Mouse (Mus musculus) neural tube, embryonic 11.5 days (tissue): ENCODE measurements around the gene Agtr1a. TPM values are rescaled to one million over a fixed set of nuclear protein-coding genes. Genes with fewer than 3 reads are reported as not detected.

ENCODE experiments used
- ATAC-seq: fragments of 200-750 bp; cut with Nextera tagmentation; 2 replicates; pipeline ENCODE4 v1.8.0; 2017; ENCODE audit warnings: moderate number of reproducible peaks, mild to moderate bottlenecking, moderate TSS enrichment, moderate library complexity; ENCODE audit not compliant: insufficient read depth, low FRiP score, low TSS enrichment
- DNase-seq: peaks from one replicate; pipeline ENCODE4 v3.0.0-alpha.2; 2015; ENCODE audit warnings: low spot score
- H3K27ac ChIP-seq: fragments of 300-500 bp; sonication (generic); 2 replicates; pipeline ENCODE4 v1.5.1; 2014; ENCODE audit warnings: low read depth, mild to moderate bottlenecking, low read length
- H3K27me3 ChIP-seq: fragments of 300-500 bp; sonication (generic); 2 replicates; pipeline ENCODE4 v1.6.1; 2014; ENCODE audit warnings: mild to moderate bottlenecking, low read length, mixed read lengths; ENCODE audit not compliant: control insufficient read depth, insufficient read depth
- H3K36me3 ChIP-seq: fragments of 300-500 bp; sonication (generic); 2 replicates; pipeline ENCODE4 v1.6.1; 2014; ENCODE audit warnings: mild to moderate bottlenecking, low read length, moderate library complexity, mixed read lengths; ENCODE audit not compliant: control insufficient read depth, insufficient read depth
- H3K4me1 ChIP-seq: fragments of 300-500 bp; sonication (generic); 2 replicates; pipeline ENCODE4 v1.6.1; 2014; ENCODE audit warnings: low read length, mixed read lengths; ENCODE audit not compliant: control insufficient read depth, insufficient read depth
- H3K4me2 ChIP-seq: fragments of 300-500 bp; sonication (generic); 2 replicates; pipeline ENCODE4 v1.6.1; 2014; ENCODE audit warnings: low read depth, mild to moderate bottlenecking, moderate library complexity
- H3K4me3 ChIP-seq: fragments of 300-500 bp; sonication (generic); 2 replicates; pipeline ENCODE4 v1.5.1; 2014; ENCODE audit warnings: low read depth, low read length
- H3K9ac ChIP-seq: fragments of 300-500 bp; sonication (generic); 2 replicates; pipeline ENCODE4 v1.6.1; 2014; ENCODE audit warnings: mild to moderate bottlenecking, low read length
- H3K9me3 ChIP-seq: fragments of 300-500 bp; sonication (generic); 2 replicates; pipeline ENCODE4 v1.6.1; 2016; ENCODE audit warnings: low read length; ENCODE audit not compliant: control insufficient read depth
- WGBS: fragments of 180-500 bp; shearing (Covaris S2); extraction: QIAGEN DNeasy Blood & Tissue Kit; methylation state at CpG from one replicate; pipeline ENCODE4 v1.1.7; 2014; 5-methylcytosine and 5-hydroxymethylcytosine counted together
- polyA plus RNA-seq: library from polyadenylated mRNA; unstranded; fragments of >200 nt; fragmentation: Nextera tagmentation; extraction: Ambion mirVana; gene quantifications from 2 replicates; pipeline ENCODE4 v1.2.1, GENCODE M21; 2014

Gene Agtr1a
- polyA plus RNA-seq, 1 experiment from 2014 or later: 1.9 TPM

- Histone ChIP-seq H3K27ac (no peak overlapping the region), H3K36me3 (no peaks in the 10 kb centered on the region), H3K9me3 (no peaks in the 10 kb centered on the region), H3K4me3 (no peak overlapping the region), H3K4me1 (no peaks in the 10 kb centered on the region), H3K27me3 (no peaks in the 10 kb centered on the region), H3K9ac (no peak overlapping the region), H3K4me2 (no peak overlapping the region)
- no peak for DNase-seq
- ATAC-seq: no peak
- 93% methylated on average over 1 of the region's 1 CpGs for WGBS
Measured at GRCm38 (mm10) chr13:30427436-30427835, 91.2 kb downstream of the Agtr1a start.

Other genes starting within 250 kb of the Agtr1a start
- gene Mboat1, start 200.0 kb upstream of the Agtr1a start, polyA plus RNA-seq: 4.1 and 4.8 TPM in 2 replicates
- 252 TPM in 2 replicates for gene Uqcrfs1, start 208.9 kb downstream of the Agtr1a start, polyA plus RNA-seq